Mouse (Mus musculus): ENCODE measurements at regions not wholly inside any gene's neighbourhood (a gene's known extent, or its start where the extent isn't known, plus 50 kb on each side); places are given as distances from the start of the nearest gene placed in this dataset.
"Not testable (repeated sequence)": the region's sequence is repeated elsewhere in the genome, so short reads cannot be mapped to it uniquely, and the experiment has no call there.

DNA sequence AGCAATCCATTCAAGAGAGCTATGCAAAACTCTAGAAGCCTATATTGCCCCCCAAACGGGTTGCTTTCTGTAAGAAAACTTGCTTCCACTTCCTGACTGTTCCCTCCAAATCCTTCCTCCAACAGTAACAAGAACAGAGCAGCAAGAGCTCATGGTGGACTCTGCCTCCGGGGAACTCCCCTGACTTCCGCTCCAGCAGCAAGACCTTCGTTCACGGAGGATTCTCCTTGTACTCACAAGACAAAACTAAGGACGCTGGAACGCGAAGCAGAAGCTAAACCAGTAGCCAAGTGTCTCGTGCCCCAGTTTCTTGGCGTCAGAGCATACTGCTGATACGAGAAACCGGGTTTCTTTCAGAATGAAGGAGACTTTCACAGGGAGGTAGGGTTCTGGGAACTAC is 50.7 kb downstream of the H2al2a start:
- no peak for DNase-seq (ENCODE audit: extremely low spot score in 1 of 2, low spot score in 1 of 2)

DNA sequence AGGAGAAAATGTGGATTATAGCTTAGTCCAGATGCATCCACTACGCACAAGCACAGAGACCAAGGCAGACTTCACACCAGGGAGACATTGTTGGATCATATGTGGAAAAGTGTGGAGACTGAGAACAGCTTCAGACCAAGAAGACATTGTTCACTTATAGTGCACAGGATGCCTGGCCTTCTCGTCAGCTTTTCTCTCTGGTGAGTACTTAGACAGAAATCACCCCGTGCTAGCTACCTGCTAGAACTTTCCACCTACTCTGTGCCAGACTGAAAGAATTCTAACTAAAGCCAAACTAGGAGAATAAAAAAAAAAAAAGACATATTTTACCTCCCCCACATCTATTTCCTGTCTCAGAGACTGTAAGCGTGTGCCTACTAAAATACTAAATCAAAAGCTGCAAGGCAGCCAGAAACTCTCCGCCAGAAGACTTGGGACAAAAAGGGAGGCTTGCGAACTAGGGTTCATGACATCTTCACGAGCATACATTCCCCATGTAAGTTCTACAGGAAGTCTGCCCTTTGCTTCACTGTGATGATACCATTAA is 51.3 kb downstream of the H2al2a start:
- peak in 1 of 2 experiments; percentile 8 for DNase-seq (ENCODE audit: extremely low spot score in 1 of 2, low spot score in 1 of 2)

DNA sequence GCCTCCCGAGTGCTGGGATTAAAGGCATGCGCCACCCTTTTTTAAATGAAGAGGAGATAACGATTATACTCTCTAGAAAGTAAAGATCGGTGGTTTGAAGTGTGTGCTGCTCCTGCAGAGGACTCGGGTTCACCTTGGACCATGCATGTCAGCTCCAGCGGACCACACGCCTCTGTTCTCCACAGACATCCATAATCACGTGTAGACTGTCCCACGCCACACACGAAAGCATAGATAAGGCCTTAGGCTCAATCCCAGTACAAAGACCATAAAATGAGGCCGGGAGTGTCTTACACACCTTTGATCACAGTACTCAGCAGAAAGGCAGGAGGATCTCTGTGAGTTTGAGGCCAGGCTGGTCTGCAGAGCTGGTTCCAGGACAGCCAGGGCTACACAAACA is 53.3 kb downstream of the H2al2a start:
- no peak for DNase-seq (ENCODE audit: extremely low spot score in 1 of 2, low spot score in 1 of 2)

DNA sequence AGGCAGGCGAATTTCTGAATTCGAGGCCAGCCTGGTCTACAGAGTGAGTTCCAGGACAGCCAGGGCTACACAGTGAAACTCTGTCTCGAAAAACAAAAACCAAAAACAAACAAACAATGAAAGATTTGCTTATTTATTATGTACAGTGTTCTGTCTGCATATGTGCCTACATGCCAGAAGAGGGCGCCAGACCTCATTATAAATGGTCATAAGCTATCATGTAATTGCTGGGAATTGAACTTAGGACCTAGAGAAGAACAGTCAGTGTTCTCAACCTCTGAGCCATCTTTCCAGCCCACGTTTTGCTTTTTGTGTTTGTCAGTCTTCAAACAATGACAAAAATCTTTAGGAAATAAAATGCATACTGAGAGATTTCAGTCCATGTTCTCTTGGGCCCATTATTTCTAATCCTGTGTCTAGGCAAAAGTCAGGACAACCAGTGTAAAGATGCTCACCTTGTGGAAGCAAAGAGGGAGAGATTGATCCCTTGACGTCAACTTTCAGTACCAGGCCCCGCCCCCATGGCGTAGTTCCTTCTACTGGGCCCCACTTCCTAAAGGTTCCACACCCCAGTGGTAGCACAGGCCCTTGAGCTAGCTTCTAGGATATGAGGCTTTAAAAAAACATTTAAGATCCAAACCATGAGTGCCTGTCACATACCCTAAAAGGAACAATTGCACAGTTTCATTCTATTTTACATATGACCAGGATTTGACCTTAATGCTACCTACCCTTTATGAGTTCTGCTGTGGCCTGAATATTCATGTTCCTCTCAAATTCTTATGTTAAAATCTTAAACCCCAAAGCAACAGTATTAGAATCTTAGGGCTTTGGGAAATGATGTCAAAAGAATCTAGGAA is 54.0 kb downstream of the H2al2a start:
- no peak for DNase-seq (ENCODE audit: extremely low spot score in 1 of 2, low spot score in 1 of 2)

DNA sequence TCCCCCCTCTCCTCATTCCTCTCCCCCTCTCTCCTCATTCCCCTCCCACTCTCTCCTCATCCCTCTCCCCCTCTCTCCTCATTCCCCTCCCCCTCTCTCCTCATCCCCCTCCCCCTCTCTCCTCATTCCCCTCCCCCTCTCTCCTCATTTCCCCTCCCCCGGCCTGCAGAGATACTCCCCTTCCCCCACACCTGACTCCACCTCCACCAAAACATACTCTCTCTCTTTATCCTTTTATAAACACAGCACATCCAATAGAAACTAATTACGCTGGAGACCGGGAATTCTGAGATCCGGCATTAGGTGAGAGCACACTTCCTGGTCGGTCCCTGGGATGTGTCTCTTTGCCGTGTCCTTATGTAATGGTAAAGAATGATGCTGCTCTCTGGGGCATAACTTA is 54.8 kb downstream of the H2al2a start:
- DNase-seq (ENCODE audit: extremely low spot score in 1 of 2, low spot score in 1 of 2): no peak

DNA sequence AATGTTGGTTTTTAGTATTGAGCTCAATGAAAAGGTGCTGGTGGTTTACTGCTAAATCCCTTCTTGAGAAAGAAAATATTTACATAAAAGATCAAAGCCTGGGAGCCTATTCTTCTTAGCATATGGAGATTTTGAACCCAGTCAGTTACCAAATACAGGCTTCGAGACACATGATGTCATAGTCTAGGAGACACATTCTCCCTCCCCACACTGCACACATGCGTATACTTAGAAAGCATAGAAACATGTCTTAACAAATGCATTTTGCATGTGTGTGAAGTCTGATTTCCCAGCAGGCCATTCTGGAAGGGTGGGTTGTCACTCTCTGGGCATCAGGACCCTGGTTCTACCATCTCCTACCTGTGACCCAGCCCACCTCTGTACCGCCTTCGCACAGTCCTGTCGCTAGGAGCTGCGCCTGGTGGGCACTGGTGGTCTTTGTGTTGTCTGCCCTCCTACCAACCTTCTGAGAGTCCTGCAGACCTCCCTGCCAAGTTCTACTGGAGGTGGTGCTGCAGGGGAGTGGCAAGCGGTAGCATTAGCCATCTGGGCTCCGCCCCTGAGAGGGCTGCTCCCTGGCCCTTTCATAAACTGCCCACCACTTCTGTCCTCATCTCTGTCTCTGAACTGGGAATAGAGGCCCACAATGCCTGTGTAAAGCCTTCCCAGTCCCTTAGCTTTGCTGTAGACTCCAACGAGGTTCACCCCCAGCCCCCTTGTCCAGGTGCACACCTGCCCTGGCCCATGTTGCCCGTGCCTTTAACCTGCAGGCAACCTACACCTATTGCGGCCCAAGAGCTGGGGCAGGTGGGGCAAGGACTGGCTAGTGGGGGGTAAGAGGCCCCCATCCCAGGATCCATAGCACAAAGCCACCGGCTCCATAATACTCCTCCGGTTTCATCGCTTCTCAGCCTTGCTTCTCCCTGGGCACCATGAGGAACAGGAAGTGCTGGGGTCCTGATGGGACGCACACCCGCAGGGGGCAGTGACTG is 56.6 kb downstream of the H2al2a start:
- not testable (repeated sequence) for DNase-seq (ENCODE audit: extremely low spot score in 1 of 2, low spot score in 1 of 2)

DNA sequence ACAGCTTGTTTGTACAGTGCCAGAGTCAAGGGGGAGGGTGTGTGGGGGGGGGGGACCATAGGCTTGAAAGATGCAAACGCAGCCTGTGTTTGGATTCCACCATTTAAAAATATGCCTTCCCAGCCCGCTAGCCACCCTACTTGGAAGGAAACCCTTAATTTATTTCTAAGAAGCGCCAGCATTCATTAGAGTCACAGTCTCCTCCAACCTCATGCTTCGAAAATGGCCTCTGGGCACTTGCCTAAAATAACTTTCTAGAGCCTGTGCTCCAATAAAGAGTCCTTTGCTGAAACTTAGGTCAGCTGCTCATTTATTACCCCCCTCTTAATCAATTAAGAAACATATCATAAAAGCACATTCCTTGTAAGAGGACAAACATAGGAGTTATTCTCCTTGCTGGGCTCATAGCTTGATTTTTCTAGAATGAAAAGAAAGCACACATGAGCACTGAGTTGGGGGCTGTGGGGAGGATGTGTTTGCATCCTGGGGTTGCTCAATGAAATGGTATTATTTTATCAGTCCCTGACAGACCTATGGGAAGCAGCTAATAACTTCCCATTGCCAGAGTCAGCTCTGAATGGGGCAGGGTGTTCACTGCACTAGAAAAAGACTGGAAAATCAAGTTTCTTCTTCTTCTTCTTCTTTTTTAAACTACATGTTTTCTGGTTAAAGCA is 57.4 kb downstream of the H2al2a start:
- DNase-seq (ENCODE audit: extremely low spot score in 1 of 2, low spot score in 1 of 2): no peak

DNA sequence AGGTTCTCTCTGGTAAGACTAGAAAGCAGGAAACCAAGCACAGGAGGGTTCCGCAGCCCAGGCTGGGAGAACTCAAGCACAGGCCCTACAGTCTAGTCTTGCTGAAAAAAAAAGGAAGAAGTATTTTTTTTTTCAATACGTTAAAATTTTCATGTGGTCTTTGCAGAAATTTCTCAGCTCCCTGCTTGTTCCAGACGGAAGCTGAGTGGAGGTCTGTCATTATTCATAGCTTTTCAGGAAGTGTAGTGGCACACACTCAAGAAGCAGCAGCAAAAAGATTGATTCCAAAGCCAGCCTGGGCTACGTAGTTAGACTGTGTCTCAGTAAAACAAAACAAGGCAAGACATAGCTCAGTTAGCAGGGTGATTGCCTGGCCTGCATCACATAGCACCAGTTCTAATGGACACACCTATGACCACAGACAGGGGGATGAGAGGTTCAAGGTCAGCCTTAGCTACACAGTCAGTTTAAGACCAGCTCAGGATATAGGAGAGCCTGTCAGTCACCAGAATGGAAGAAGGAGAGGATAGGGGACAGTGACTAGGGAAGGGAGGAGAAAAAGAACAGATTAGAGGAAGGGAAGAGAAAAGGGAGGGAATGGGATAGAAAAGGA is 60.1 kb downstream of the H2al2a start:
- no peak for DNase-seq (ENCODE audit: extremely low spot score in 1 of 2, low spot score in 1 of 2)

DNA sequence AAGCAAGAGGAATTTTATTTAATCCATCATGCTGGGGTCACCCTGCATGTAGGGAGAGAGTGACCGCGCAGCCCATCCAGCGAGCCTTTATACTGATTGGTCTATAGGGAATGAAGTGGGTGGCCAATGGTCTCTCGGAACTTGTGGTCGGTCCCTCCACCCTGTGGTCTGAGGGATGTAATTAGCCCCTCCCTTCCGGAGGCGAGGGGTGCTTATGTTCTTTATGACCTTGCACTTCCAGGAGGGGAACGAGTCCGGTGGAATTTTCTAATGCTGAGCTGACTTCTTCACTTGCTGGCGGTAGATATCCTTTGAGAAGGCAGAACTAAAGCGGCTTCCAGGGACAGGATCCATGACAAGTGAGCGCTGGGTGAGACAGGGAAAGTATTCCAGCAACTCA is 60.8 kb downstream of the H2al2a start:
- DNase-seq (ENCODE audit: extremely low spot score in 1 of 2, low spot score in 1 of 2): no peak

DNA sequence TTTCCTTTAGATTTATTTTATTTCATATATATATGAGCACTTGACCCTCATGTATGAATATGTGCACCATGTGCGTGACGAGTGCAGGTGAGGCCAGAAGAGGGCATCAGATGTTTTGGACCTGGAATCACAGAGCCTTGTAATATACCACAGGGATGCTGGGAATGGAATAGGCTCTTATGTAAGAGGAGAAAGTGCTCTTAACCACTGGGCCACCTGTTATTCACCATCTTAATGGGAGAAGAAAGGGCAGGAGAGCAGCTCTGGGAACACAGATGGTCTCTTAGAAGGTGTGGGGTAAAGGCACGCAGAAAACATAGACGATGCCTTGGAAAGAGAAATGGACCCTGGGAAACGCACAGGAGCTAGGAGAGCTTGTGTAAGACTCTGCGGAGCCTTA is 61.3 kb downstream of the H2al2a start:
- no peak for DNase-seq (ENCODE audit: extremely low spot score in 1 of 2, low spot score in 1 of 2)

DNA sequence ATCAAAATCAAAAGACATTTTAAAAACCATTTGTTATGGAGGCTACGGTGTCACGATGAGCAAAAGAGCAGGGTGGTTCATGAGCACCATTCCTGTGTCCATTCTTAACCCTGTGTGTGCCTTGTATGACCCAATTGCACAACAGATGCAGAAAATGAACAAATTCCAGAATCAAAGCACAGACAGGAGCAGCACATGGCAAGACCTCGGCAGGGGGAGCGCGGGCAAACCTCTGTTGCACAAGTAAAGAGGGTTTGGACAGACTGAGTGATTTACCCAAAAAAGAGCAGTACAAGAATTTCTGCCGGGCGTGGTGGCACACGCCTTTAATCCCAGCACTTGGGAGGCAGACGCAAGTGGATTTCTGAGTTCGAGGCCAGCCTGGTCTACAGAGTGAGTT is 62.1 kb downstream of the H2al2a start:
- DNase-seq (ENCODE audit: extremely low spot score in 1 of 2, low spot score in 1 of 2): no peak

DNA sequence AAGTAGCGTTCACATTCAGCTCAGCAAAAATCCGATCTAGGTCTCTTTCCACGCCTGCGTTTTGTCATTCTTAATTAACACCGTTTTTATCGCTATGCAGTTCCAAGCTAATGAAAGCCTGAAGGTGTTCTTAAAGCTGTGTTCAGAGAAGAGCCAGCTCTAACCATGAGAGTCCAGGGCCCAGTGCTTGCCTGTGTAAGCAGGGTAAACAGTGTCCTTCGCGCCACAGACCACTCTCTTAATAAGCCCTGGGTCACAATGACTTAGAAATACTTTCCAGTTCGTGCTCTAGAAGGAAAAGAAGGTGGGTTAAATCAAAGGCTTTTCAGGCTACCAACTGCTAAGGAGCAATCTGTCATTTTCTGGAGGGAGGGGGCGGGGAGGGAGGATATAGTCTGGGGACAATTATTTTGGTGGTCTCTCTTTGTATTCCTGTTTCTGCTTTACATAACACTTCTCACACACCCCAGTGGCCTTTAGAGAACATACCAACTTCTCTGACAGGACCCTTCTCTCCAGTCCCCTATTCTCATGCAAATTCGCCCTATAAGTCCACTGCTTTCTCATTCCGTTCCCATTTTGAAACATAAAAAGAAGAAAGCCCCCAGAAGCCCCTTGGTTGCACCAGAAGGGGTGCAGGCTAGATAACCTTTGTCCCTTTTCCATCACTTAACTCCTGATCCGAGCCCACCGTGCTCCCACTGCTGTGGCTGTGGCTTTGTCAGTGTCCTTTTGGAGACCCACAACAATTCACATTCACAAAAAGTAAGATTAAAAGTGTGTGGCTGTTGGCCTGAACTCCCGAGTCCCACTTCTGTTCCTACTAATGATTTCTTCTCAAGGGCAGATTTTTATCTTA is 63.6 kb downstream of the H2al2a start:
- no peak for DNase-seq (ENCODE audit: extremely low spot score in 1 of 2, low spot score in 1 of 2)

DNA sequence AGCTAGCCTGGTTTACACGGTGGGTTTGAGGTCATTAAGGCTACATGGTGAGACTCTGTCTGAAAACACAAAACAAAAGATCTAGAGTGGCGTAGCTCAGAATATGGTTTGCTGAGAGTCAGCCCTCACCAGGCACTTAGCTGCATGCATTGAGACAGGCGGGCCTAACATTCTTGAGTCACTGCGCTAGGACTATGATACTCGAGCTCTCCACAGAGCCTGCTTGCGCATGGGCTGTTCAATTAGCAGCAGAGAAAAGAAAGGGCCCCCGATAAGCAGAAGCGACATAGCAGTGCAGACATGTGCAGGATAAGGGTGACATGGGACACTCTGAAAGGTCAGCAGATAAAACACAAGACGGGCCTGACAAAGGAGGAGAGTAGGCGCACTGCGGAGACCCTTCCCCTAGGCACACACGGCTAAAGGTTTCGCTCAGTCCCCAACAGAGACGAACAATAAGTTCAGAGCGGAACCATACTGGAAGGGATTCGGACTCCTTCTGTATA is 64.3 kb downstream of the H2al2a start:
- DNase-seq (ENCODE audit: extremely low spot score in 1 of 2, low spot score in 1 of 2): peak in 1 of 2 experiments; percentile 7

DNA sequence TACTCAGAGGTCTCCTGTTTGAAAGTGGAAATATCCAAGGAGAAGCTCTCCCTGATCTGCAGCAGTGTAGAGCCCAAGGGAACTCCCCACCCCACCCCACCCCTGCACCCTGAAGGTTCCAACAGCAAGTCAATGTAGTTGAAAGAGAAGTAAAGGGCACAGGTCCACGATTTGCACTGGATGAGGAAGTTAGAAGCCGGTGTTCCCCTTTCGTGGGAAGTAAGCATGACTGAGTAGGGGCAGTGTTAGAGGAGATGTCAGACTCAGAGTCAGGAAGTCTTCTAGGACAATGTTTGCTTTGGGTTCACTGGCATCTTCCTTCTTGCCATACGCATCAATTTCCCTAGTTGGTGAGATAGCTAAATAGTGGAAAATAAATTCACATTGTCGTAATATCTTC is 64.9 kb downstream of the H2al2a start:
- DNase-seq (ENCODE audit: extremely low spot score in 1 of 2, low spot score in 1 of 2): no peak

DNA sequence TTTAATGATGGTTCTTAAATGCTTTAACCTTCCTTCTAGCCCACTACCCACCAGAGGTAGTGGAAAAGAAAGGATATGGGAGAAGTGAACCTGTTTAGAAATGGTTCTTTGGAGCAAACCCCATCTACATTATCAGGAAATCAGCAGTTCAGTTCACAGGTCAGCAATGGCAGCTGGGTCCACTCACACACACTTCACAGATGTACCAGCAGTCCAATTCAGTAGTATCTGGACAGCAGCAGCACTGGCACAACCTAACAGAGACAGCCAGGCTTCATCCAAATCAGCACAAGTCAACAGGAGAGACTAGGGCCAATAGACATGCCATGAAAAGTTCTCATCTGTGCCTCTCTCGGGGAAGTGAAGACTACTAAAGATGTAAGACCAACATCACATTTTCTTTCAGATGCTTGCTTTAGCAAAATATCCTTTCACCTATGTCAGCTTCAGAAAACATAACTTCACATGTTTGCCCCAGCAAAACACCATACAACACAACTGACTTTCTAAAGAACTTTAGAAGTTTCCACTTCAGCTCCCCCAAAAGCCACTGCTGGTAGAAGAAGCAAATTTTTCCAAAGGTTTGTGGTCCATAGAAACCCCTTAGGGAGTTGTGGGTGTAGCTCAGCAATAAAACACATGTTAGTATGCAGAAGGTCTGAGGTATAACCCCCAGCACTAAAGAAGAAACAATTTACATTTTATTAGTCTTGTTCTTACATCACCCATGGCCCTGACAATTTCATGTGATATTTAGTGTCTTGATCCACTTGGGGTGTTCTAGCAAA is 77.7 kb downstream of the H2al2a start:
- DNase-seq (ENCODE audit: extremely low spot score in 1 of 2, low spot score in 1 of 2): no peak

DNA sequence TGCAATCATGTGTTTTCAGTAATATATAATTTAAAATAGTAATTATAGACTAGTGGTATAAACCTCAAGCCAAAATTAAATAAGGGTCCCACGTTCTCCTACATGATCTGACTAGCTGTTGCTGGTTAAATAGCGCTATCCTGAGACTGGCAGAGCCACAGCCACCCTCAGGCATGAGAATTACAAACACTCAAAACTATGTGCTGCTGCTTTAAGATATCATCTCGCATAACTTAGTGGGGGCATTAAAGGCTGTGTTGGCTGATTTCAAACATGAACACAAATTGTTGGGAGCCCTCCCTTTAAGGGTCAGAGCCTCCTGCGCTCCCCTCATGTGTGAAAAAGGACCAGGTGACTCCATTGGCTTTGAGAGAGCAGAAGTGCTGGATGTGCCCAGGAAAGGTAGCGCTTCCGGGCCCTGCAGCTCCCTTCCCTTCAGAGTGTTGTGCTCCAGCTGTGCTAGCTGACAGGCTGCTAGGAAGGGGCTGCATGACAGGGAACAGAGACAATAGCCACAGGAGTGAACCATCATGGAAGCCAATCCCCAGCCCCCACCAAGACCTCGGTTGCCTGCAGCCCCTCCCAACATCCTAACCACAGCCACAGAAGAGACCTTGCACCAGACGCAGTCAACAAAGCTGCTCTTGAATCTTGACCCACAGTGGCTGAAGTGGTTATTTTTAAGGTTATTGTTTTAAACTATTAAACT is 79.4 kb downstream of the H2al2a start:
- DNase-seq (ENCODE audit: extremely low spot score in 1 of 2, low spot score in 1 of 2): no peak

DNA sequence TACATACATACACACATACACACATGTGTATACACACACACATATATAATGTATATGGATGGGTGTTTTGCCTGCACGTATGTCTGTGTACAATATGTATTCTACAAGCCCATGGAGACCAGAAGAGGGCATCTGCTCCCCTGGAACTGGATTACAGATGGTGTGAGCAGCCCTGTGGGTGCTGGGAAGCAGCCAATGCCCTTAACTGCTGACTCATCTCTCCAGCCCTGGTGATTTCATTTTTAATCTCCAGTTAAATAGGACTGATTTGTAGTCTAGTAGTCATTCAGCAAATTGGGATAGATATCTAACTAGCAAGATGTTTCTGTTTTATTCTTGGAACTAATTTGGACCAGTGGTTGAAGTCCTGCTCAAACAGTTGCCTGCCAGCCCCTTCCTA is 94.1 kb downstream of the H2al2a start:
- no peak for DNase-seq (ENCODE audit: extremely low spot score in 1 of 2, low spot score in 1 of 2)

DNA sequence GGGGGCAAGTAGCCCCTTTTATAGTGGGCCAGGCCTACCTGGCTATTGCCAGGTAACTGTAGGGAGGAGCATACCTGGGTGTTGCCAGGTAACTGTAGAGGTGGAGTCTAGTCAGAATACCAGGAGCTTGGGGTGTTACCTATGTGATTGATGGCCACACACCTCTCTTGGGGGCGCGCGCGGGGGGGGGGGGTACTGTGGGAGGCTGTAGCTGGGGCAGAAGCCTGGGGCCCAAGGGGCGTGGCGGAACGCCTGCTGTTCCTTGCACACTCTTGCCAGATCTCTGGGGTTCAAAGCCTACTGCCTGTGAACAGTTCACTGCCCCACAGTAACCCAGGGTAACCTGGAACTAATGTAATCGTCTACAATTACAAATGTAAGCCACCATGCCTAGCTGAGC is 96.6 kb downstream of the H2al2a start:
- DNase-seq (ENCODE audit: extremely low spot score in 1 of 2, low spot score in 1 of 2): no peak

Measured in frontal cortex, adult 2 months (tissue).